Mouse (Mus musculus) thymus, postnatal 25 days (tissue): ENCODE results near the gene Cdk6.
"Not testable (repeated sequence)": the region's sequence is repeated elsewhere in the genome, so short reads cannot be mapped to it uniquely, and the experiment has no call there.

Experiments
- DNase-seq: peaks from one replicate; pipeline ENCODE4 v3.0.0; 2022

Cdk6 gene

DNA sequence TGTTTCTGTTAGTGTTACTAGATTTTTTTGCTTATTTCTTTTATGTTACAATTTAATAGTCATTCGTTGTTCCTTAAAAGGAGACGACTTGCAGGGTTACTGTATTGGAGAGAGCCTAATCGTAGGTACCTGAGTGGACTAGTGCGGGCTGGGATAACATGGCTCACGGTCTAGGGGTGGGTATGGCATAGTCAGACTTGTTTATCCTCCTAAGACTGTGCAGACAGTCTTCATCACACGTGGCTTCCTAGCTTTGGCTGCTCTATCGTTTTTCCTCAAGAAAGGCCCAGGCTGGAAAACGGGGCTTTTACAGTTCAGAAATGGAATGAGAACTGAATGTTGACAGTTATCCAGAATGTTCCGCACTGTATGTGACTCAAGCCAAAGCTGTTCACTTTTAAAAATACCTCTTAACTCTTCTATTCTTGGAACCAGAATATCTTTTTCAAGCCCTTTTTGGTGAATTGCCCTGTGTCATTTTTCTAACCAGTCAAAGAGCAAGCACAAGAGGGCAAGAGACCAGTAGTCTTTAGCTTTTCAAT, 39.5 kb downstream of the Cdk6 start:
- no peak for DNase-seq

DNA sequence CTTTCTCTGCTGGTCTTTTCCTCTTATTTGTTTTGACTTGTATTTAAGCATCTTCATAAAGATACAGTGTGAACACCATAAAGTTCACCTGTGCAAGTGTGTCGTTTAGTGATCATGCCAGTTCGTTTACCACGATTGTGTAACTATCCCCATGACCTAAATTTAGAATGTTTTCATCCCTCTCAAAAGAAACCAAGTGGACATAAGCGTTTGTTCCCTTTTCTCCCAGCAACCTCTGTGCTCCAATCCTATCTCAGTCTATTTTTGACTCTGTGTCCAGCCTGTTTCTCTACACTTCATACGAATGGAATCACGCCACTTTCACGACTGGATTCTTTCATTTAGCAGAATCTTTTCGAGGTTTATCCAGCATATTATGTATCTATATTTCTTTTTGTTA, 40.5 kb downstream of the Cdk6 start:
- no peak for DNase-seq

GRCm38 (mm10) chr5:3382343-3383040, 41.2 kb downstream of the Cdk6 start:
- no peak for DNase-seq

- peak; percentile 22 for DNase-seq
Measured at GRCm38 (mm10) chr5:3383547-3383946, 42.3 kb downstream of the Cdk6 start.

DNA sequence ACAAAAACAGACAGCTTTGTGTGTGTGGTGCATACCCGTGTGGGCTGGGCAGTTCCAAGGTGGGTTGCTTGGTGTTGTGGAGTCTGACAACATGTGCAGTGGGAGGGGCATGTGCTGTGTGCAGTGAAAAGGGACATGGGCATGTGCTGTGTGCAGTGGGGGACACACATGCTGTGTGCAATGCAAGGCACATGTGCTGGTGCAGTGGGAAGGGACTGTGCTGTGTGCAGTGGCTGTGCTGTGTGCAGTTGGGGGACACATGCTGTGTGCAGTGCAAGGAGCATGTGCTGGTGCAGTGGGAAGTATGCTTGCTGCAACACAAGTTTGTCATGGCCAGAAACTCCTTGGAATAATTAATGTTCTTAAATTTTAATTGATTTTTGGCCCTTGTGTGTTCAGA, 43.8 kb downstream of the Cdk6 start:
- no peak for DNase-seq

- DNase-seq, result no peak
Measured at GRCm38 (mm10) chr5:3386021-3386730, 44.9 kb downstream of the Cdk6 start.

DNA sequence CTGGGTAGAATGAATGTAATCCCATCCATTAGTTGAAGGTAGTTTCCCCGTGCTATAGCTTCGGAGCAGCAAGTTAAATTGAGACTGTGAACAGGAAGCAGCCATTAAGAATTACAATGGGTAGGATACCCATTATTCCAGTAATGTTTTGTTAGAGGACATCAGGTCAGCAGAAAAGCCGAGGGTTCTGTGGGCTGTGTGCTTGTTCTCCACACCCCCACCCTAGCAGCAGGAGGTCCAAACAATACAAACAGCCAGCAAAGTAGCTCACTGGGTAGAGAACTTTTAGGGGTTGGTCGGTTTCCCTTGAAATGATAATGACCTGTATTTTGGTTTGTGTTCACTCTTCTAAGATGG, 45.4 kb downstream of the Cdk6 start:
- DNase-seq, result no peak

- DNase-seq, result no peak
Measured at GRCm38 (mm10) chr5:3387138-3387537, 45.9 kb downstream of the Cdk6 start.

DNA sequence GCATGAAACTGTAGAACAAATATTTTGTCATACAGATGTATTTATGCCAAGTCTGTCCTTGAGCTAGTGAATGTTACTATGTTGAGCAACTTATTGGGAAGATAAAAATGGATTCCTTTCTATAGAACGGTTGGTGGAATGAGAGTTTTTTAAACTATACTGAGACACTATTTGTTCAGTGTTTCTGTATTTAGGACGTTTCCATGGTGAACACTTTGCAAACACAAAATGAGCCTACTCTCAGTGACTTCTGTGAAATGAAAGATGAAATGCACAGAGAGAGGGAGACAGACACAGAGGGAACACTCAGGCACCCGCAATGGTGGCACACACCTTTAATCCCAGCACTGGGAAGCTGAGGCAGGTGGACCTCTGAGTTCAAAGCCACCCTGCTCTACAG, 51.6 kb downstream of the Cdk6 start:
- no peak for DNase-seq

DNA sequence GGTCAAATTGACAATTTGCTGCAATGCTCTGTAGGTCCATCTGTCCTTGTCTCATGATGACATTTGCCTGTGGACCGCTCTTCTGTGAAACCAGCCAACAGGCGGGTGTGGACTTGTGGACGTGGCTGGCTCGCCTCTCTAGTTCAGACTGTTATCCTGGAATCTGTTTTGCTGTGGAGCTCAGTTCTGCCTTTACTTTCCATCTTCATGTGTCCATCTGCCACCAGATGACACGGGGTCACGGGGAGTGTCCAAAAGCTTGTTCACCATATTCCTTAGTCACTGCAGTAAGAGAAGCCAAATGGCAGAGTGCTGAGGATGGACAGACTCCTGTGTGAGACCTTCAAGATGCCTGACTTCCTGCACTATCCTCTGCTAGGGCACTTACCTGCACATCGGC, 52.9 kb downstream of the Cdk6 start:
- no peak for DNase-seq

- no peak for DNase-seq
Measured at GRCm38 (mm10) chr5:3395020-3395419, 53.7 kb downstream of the Cdk6 start.

- no peak for DNase-seq
Measured at GRCm38 (mm10) chr5:3396214-3396613, 54.9 kb downstream of the Cdk6 start.

- no peak for DNase-seq
Measured at GRCm38 (mm10) chr5:3396910-3397575, 55.8 kb downstream of the Cdk6 start.

GRCm38 (mm10) chr5:3399784-3400494, 58.7 kb downstream of the Cdk6 start:
- DNase-seq, result no peak

DNA sequence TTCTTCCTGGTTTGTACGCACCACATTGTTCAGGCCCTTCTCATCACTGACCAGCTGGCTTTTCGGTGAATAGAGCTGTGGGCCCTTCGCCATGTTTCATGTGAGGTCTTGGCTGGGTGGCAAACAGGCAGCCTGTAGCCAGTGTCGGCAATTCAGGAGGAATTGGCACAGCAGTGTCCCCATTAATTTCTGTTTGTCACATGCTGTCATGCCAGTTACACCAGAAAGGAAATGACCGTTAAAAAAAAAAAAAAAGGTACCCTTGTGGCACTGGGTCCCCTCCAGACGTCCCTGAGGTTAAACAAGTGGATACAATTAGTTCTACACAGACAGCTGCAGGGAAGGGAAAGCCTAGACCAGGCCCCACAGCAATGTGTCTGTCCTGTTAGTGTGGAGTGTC, 63.8 kb downstream of the Cdk6 start:
- DNase-seq, result no peak

- no peak for DNase-seq
Measured at GRCm38 (mm10) chr5:3405503-3405902, 64.2 kb downstream of the Cdk6 start.

- no peak for DNase-seq
Measured at GRCm38 (mm10) chr5:3407926-3408325, 66.6 kb downstream of the Cdk6 start.

- DNase-seq, result not testable (repeated sequence)
Measured at GRCm38 (mm10) chr5:3418183-3418582, 76.9 kb downstream of the Cdk6 start.

DNA sequence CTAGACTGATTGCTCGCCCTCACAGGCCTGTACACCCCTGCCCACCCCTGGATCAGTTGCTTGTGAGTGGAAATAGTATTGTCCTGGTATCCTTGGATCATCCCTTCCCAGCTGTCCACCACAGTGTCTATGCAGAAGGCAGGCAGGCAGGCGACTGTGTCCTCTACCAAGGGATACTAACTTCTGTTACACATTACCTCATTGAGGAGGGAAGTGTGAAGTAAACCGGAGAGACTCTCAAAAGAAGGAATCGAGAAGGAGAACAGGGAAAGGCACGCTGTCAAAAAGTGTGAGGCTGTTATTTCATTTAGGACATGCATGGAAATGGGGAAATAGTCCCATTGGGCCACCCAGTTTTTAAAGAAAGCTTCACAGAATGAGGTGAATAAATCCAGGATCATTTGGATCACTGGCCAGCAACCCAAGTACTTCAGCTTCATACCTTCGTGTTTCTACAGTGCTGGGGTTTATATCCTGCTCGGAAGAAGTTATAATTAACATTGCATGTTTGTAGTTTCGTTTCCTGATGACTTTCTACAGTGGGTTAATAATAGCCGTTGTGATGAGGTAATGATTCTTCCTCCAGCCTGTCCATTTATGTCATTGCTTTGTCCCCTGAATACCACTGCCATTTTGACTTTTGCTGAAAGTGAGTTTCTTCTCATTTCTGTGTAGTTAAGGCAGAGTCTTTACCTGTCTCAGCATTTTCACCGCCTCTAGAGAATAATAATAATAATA, 79.0 kb downstream of the Cdk6 start:
- no peak for DNase-seq

DNA sequence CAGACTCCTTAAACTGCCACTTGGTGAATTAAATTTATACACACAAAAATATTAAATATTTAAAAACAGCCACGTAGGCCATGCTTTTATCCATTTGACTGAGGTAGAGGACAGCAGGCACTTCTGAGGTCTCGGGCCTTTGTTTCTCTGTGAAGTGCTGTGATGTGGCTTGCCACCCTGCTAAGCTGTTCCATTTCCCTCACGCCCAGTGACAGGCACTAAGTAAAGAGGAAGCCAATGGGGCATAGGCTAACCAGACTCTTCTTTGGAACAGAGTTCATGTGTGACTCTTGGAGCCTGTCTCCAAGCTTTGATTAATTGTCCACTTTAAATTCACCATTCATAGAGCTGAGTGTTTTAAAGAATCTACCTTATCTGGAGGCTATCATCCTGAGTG, 79.5 kb downstream of the Cdk6 start:
- no peak for DNase-seq

DNA sequence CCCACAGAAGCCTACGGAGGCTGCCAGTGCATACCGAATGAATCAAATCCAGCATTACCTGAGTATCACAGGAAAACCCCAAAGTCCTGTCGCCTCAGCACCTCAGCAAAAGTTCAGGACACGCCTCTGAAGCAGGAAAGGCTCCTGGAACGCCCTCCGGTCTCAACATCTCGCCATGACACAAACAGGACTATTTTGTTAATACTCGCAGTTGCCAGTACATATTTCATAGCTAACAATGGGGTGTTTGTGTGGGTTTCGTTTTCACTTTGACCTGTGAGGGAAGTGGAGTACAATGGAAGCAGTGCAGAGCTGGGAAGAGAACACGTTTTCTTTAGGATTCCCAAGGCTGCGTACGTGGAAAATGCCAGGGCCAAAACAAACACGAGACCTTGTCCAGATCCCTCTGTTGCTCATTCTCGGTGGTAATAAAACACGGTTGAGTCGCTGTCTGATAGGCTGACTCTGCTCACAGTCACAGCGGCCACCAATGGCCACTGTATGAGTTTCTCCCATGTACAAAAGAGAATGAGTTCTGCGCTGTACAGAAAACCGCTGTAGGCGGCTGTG, 91.9 kb downstream of the Cdk6 start:
- DNase-seq, result not testable (repeated sequence)

GRCm38 (mm10) chr5:3434105-3434504, 92.8 kb downstream of the Cdk6 start:
- DNase-seq, result not testable (repeated sequence)
